Mouse (Mus musculus) cerebellum, adult 9-10 months (tissue): Measurements from ENCODE around the gene Clk3.

Experiments
- DNase-seq: peaks from one replicate; pipeline ENCODE4 v3.0.0; 2022

Gene Clk3

DNA sequence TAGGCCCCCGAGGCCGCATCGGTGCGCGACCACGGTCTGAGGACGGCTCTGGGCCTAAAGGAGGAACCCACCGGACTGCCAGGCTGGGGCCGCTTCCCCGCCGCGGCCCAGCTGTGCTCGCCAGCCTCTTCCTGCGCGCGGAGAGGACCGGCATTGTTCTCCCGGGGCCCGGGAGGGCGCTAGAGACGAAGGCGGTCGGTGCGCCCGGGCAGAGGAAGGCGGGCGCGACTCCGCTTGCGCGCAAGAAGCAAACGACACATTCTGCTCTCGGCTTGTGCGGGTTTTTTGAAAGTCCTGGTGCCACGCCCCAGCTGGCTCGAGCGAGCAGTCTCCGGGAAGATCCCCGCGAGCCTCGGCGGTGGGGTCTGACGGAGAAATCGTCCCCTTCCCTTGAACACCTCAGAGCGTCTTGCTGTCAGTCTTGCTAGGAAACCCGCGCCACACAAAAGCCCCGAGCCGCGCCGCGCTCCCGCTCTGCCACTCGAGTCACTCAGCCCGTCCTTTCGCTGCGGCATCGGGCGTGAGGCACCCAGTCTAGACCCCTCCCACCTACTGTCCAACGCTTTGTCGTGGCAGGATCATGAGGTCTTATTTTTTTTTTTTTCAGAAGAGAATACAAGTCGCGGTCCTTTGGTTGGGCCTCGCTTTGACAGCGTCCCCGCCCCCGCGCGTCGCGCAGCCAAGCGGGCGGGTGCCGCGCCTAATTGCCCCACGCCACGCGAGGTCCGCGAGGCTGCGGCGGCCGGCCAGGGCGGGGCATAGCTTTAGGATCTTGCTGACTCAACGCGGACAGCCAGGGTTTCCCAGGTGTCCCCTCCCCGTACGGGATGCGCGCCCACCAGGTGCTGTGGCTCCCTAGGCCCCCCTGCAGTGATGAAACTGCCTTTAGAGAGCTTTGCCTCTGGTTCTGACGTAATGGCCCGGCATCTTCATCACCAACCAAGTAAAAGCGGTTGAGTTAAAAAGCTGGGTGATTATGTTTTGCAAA is at the start of gene Clk3:
Clk3 (minus strand) TSS at position 497 of the 988 bp plus-strand sequence.
- peak; percentile 75 for DNase-seq

DNA sequence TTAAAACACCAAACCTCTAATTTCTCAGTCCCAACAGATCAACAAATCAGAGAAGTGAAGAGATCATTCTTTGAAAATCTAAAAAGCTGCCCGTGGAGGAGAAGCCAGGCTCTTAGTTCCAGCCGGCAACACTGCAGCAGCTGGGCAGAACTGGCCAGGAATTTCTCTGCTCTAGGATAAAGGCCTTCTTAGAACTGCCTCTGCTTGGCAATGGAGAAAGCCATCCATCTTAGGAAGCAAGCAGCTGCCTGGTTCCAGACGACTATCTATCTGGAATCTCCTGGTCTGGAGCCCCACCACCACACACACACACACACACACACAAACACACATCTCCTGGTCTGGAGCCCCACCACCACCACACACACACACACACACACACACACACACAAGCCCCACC is 49.2 kb upstream of the Clk3 start:
- no peak for DNase-seq

DNA sequence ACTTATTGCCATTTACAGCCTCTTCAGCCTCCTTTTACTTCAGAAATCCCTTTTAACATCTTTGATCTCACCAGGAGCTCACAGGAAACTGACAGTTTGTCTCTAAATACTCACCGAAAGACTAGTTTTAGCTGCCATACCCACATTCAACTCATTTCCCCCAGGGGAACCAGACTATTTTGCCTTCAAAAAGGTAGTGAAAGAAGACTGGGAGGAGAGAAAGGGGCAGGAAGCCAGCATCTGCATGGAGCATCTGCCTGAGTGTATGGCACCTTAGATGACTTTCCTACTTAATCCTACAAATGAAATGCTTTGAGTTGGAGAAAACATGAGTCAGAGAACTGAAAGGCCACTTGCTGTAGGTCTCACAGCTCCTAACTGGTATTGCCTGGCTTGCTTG is 48.4 kb upstream of the Clk3 start:
- DNase-seq: no peak

DNA sequence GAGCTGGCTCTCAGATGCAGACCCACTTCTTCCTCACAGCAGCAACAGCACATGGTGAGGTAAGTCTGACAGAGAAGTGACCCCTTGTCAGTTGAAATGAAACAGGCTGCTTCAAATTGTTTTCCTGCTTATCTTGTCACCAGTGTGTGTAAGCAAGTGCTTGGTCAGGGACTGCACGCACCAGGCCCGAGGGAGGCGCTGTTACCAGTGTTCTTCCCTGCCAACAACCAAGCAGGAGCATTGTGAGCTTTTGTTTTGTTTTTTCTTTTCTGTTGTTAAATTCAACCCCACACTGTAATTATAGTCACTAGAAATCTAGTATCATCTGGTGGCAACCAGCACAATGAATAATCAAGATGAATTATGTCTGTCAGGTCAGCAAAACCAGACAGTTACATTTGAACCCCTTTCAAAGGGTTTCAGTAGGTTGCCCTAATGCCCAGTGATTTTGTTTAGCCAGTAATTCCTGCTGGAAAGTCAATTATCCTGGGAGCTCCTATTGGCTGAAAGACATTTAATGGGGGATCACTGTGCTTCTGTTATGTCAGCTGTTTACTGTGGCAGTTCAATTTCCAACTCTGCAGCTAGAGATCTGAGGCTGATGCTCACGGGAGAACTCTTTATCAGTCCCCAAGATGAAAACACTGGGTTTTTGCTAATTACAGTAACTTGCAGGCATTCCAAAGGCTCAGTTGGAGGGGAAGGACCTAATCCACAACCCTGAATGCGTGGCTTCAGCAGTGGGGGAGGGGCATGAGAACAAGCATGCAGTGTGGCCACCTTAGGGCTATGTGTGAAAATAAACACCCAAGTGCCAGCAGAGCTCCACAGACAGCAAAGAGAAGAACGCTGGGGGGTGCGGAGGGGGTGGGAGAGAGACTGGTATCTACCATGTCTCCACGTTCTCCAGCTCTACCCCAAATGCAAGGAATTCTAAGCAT is 46.4 kb upstream of the Clk3 start:
- no peak for DNase-seq

DNA sequence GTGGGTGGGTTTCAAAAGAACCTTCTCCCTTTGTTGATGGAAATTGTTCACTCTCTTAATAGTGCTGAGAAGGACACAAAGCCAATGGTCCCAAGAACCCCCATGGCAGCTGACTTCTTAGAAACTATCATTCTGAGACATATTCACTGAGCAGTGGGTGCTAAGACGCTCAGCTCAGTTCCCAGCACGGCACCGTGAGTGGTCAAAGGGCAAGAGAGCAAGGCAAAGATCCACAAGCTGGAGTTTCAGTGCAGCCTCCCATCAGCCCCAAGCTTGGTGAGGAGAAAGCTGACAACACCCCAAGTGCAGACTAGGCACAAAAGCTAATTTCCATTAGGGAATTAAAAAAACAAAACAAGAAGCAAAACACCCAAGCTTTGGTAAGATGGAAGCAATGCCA is 45.0 kb upstream of the Clk3 start:
- DNase-seq: no peak

DNA sequence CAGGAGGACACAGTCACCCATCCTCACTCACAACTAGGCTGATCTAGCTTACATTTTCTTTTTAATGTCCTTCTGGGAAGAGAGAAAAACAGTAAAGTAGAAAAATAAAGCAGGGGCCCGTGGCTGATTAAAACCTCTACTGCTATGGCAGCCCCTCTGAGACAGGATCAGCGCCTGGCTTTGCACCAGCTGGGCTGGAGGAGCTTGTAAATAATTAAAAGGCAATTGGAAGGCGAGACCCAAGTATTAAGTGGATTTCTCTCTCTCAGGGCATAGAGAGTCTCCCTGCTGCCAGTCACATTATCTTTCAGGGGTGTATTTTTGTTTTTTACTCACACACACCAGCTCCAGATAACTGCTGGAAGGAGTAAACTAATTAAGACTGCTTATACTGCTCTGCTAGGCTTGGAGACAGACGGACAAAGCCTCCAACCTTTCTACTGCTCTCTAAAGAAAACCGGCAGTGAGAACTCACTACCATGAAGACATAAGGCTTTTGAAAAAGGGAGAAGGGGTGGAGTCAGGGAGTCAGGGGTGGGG is 43.2 kb upstream of the Clk3 start:
- no peak for DNase-seq

DNA sequence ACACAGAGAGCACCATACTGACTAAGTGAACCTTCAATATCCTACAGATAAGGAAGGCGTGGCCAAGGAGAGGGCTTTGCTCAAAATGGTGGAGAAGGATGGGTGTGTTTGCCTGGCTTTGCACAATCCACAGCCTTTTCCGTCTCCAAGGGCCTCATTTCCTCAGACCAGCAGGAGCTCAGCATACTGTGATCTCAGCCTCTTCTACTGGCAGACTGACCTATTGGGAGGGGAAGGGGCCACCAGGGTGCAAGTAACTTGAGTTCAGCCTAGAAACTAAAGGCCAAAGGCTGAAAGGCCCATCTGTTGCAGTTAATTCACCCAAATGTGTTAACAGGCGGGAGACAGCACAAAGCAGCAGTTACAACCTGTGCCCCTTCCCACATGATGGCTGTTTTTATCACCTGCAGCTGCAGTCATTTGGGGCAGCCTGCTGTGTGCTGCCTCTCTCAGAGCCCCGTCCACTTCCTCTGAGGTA is 41.6 kb upstream of the Clk3 start:
- DNase-seq: no peak

DNA sequence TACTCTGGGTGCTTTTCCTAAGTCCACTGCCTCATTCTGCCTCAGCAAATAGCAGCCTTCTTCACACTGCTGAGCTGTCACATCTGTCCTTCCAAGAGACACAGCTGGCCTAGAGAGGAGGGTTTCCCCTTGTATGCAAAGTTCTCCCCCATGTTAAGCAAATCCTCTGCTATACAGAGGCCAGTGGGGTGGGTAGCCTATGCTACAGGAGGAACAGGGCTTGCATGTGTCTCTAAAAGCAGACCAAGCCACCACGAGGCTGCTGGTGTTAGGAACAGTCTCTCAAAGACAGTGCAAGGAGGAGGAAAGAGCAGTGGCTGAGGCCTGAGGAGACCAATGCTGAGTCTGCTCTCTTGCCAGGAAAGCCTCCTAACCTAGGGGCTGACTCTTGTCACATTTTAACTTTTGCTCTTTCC is 40.4 kb upstream of the Clk3 start:
- no peak for DNase-seq

DNA sequence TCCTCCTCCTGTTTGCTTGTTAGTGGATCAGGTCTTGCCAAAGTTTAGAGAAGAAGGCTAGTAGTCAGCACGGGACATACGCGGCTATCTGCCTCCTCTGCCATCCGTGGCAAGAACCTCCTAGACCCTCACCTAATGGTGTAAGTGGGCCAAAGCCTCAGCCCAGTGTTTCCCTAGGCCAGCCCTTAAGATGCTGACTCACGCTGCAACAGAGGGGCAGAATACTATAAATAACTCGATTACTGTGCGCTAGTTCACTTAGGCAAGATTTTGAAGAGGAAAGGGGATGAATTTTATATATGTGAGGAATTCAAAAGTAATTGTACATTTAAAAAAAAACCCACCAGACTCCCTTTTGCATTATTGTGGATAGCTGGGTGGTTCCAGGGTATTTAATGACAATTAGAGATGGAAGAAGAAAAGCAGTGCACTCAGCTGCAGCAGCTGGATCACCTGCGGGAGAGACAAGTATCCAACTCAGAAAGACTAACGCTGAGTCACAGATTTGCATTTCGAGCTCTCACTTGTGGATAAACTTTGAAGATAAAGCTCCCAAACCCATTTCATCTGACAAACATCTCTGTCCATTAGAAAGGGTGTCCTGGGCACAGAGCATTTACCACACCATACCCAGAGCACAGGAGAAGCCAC is 39.6 kb upstream of the Clk3 start:
- DNase-seq: no peak

DNA sequence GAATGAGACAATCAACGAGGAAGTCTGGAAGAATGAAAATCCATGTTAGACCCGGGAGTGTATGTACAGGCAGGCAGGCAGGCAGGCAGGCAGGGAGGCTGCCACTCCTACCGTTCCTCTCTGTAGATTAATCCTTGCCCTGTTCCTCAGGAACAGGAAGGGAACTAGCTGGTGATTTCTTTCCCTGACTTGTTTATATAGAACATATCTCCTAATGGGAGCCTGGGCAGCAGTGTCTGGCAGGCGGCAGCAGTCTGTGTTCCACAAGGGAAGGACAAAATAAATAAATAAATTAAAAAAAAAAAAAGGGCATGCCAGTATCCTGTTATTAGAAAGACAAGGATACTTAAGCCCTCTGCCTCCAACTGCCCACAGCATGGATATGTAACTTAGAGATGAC is 38.2 kb upstream of the Clk3 start:
- no peak for DNase-seq

DNA sequence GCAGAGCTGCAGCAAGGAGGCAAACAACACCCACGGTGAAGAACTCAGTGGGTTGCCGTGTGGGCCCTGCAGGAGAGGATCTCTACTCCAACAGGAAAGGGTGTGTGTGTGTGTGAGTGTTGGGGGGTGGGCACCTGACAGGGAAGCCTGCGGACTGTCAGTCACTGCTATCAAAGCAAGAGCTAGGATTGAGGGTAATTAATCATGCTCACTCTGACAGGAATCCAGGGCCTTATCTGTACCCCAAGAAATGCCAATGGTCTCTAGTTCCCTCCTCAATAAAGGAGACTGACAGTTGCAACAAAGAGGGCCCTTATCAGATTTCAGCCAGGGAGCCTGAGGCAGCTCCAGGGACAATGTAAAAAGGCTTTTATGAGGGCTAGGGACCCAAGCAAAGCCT is 37.4 kb upstream of the Clk3 start:
- DNase-seq: no peak

DNA sequence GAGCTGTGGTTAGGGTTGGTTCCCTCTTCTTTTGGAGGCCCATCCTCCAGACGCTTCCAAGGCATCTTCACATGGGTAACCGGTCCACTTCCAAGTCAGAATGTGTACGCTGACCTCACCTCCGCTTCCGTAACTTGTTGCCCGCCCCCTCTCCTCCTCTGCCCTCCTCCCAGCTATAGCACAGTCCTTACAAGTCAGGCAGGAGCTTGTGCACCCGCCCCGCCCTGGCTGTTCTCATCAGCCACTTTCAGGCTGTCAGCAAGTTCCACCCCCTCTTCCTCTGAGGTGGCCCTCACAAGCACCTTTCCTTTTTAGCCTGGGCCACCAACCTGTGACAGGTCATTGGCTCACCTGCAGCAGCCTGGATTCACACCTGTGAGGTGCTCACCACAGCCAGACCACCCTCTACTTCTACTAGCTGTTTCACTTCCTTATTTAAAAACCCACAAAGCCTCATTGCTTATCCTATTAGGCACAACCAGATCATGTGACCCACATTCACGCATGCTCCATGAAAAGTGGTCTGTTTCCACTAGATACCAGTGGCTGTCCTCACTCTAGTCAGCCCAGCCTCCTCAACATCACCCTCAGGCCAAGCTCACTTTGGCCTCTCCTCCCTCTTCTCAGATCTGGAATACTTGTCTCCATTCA is 34.8 kb upstream of the Clk3 start:
- no peak for DNase-seq

DNA sequence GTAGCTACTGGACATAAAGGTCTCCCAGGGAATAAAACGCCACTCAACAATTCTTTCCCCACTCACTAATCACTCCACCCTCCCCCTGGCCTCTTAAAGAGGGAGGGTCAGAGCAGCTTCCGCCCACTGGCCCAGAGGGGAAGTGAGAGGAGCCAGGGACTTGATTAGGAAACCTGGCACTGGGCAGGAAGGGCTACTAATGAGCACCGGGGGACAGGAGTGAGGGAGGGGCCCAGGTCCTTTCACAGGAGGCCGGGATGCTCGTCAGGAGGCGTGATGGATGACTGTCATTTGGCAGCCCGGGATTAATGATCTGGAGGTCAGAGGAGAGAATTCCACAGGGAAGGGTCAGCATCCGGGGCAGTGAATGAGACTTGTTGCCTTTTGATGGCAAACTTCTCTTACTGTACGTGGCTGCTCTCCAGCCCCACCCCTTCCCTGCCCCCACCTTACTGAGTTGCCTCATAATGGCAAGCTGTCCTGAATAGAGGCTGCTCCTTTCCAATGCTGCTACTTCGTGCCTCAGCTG is 33.1 kb upstream of the Clk3 start:
- DNase-seq: no peak

DNA sequence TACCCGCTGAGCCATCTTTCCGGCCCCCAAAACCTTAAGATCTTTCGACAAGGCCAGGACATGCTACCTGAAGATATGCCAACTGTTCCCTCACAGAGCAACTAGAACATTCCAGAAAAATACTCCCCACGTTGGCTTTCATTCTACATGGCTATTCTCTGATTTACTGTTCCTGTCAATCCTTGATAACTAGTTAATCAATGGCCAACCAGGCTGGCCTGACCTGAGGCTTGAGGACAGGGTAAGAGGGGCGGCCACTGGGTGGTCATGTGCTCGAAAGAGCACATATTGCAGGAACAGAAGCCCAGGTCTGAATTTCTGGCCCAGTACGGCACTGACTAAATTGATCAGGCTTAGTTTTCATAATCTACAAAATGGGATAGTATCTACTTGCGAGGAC is 31.8 kb upstream of the Clk3 start:
- no peak for DNase-seq

DNA sequence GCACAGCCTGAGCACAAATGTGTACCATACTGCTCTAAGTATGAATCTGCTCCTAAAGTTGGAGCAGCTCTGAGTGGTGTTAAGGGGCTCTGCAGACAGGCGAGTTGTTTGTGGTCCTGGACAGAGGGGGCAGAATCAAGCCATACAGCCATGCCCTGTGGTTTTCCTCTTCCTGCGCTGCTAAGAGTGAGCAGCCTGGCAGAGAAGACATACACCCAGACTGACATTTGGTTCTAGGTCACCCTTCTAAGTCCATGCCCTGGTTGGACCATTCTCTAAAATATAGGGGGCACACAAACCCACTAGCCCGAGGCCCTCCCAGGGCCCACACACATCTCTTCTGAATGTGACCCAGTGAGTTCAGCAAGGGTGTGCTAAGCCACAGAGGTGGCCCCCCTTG is 24.1 kb upstream of the Clk3 start:
- no peak for DNase-seq

DNA sequence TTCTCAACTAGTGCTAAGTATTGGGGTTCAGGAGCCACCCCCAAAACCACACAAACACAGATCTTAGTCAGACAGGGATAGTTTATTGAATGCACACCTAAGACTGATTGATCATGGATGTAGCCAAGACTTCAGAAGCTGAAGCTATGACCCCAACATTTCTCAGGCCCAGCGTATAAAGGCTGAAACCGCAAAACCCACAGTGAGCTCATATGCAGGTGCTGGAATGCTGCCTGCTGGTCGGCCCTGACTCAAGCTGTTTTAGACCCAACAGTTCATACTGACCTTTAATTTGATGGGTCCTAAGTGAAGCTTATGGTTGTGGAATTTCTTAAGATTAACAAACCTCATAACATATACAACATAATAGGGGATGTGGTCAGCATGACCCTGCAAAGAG is 17.0 kb upstream of the Clk3 start:
- DNase-seq: no peak

DNA sequence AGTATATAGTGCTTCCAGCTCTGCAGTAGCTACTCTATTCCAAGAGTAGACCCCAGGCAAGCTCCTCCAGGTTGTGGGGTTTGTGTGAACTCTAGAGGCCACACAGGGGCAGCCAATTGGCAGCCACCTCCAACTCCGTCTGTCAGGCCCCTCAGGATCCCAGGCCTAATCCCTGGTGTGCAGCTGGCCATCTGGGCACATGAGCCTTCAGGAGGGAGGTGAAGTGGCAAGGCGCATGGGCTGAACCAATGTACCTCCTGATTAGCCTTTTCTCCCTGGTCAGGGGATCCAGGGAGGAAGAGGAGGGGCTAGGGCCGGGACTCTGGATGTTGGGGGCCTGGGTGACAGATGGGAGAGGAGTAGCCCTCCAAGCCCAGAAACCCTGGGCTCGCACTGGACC is 10.1 kb upstream of the Clk3 start:
- DNase-seq: no peak

DNA sequence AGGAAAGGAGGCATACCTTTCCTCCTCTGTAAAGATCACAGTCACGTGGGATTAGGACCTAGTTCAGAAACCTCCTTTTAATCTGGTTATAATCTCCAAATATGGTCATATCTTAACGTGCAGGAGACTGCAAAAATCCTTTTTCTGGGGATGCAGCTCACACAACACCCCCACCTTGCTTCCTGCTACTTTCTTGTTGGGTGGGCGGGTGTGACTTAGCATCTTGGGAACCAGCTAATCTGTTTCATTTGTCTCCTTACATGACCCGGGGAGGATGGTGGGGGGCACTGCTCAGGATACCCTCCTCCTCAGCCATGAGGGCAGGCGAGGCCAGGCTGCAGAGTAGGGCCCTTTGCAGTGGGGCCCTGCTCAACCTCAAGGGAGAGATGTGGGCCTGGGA is 9.4 kb upstream of the Clk3 start:
- DNase-seq: no peak

DNA sequence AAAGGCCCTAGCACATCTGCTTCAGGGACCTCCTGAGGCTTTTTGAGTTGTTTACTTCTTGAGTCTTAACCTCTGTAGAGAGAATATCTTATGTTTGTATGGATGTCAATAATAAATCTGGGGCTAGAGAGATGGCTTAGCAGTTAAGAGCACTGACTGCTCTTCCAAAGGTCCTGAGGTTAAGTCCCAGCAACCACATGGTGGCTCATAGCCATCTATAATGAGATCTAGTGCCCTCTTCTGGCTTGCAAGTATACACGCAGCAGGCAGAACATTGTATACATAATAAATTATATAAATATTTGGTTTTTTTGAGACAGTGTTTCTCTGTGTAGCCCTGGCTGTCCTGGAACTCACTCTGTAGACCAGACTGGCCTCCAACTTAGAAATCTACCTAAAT is 8.5 kb upstream of the Clk3 start:
- no peak for DNase-seq

DNA sequence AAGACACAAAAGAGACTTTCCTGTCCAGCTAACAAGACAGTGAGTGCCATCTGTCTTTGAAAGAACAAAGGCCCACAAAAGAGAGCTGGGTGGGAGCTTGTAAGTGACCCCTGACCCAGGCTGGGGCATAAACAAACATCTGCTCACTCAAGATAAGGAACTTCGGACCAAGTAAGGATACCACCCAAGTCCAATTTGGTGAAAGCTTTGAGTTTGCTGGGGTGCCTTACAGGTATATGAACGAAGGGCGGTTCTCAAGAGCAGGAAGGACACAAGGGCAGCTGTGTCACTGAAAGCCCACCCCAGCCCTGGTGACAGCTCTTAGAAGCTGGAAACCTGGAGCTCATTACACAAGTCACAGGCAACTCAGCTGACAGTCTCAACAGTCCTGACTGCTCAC is 8.1 kb upstream of the Clk3 start:
- no peak for DNase-seq

DNA sequence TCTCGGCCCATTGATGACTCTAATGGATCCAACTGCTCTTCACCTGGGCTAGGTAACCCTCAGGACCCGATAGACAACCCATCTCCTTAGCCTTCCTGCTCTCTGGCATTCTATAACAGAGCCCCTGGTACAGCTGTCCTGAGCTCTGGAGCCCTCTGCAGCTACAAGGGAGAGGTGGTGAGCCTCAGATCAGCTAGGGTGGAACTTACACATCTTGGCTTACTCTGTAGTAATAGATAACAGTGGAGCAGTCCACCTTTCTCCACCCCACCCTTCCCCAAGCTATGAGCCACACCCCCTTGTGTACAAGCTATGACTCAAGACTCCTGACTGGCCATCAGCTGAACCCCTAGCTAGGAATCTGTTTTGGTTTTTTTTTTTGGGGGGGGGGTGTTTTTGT is 5.2 kb upstream of the Clk3 start:
- DNase-seq: no peak

DNA sequence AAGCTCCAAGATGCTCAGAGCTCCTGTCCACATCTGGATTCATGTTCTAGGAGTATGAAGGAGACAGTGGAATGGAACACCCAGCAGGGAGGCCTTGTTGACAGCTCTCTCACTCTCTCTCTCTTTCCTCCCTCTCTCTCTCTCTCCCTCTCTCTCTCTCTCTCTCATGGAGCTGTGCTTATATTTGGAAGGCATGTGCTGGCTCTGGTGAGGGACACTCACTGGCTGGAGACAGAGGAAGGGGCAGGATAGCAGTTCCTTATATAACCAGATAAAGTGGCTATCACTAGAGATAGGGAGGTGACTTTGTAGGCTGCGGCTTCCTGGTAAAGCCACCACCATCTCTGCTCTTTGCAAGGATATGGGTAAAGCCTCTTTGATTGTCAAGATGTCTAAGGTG is 4.6 kb upstream of the Clk3 start:
- no peak for DNase-seq
